Mouse (Mus musculus): ENCODE measurements around the gene Gm10778.

DNA sequence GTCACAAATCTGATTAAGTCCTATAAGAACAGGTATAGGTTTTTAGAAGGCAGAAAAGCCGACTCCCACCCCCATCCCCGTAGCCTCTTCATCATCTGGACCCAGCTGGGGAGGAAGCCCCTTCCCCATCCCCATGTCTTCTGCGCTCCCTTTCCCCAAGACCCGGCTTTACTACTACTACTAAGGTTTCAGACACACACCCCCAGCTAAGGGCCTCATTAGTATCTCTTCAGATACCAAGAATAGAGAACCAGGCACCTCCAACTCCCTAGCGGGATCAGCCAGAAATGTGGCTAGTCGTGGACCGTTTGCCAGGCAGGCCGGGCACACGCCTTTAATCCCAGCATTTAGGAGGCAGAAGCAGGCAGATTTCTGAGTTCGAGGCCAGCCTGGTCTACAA, 48.8 kb upstream of the Gm10778 start:
- TF ChIP-seq CTCF (IDR thresholded peaks at IDR 0.05; ENCODE audit: low read depth, low read length) (no peak), GATA1 (IDR thresholded peaks at IDR 0.05; ENCODE audit: borderline replicate concordance, low read length) (no peak), TAL1 (conservative IDR thresholded peaks at IDR 0.05; ENCODE audit: low read depth, low read length) (no peak), POLR2AphosphoS5 (IDR thresholded peaks at IDR 0.05; ENCODE audit: insufficient replicate concordance, low read depth, low read length) (no peak)

Data from G1E (cell line).